ENCODE assay signal across 8 mouse cellular contexts in genomic region chr15:102051920-102052683, GRCm38 (mm10). TPM values are rescaled to one million over a fixed set of nuclear protein-coding genes. Genes with fewer than 3 reads are reported as not detected.
DNase-seq lines count a peak whose midpoint lies in the region; ATAC-seq lines count a peak whose summit lies in the region.

No protein-coding gene starts in this region.

- WGBS in embryonic facial prominence, embryonic 11.5 days = 2% methylated on average over 27 of the region's 33 CpGs
- 1% methylated on average over 28 of the region's 33 CpGs for WGBS in heart, embryonic 15.5 days
- WGBS in liver, embryonic 15.5 days (ENCODE audit: insufficient replicate concordance) = under 1% methylated on average over 33 of the region's 33 CpGs
- WGBS in neural tube, embryonic 12.5 days = under 1% methylated on average over 32 of the region's 33 CpGs

- peak overlapping the region; percentile 77 for H3K4me2 ChIP-seq in embryonic facial prominence, embryonic 11.5 days (ENCODE audit: low read depth, low read length)
- peak overlapping the region; percentile 81 for H3K4me2 ChIP-seq in heart, embryonic 15.5 days
- H3K4me2 ChIP-seq in liver, embryonic 15.5 days = peak overlapping the region; percentile 62
- peak overlapping the region; percentile 66 for H3K4me2 ChIP-seq in neural tube, embryonic 12.5 days (replicated peaks)

- no peaks in the 10 kb centered on the region for H3K4me1 ChIP-seq in embryonic facial prominence, embryonic 11.5 days (ENCODE audit: control insufficient read depth, insufficient read depth, low read length)
- H3K4me1 ChIP-seq in heart, embryonic 15.5 days (replicated peaks) = peaks cover 5% of the 10 kb centered on the region; the same call in 1 of the 2 replicates
- no peaks in the 10 kb centered on the region for H3K4me1 ChIP-seq in liver, embryonic 15.5 days (replicated peaks)
- H3K4me1 ChIP-seq in neural tube, embryonic 12.5 days = 0 out of 2 replicates have a peak, but pooled peaks cover 4% of the 10 kb centered on the region

- H3K9me3 ChIP-seq in embryonic facial prominence, embryonic 11.5 days (replicated peaks; ENCODE audit: control insufficient read depth, low read length) = no peaks in the 10 kb centered on the region
- no peaks in the 10 kb centered on the region for H3K9me3 ChIP-seq in heart, embryonic 15.5 days (replicated peaks)
- H3K9me3 ChIP-seq in liver, embryonic 15.5 days (replicated peaks) = no peaks in the 10 kb centered on the region
- H3K9me3 ChIP-seq in neural tube, embryonic 12.5 days = no peaks in the 10 kb centered on the region

- peak overlapping the region; percentile 43 for H3K27ac ChIP-seq in embryonic facial prominence, embryonic 11.5 days (replicated peaks; ENCODE audit: low read depth, low read length)
- peak overlapping the region; percentile 47 for H3K27ac ChIP-seq in heart, embryonic 15.5 days
- no peak overlapping the region for H3K27ac ChIP-seq in liver, embryonic 15.5 days (replicated peaks)
- H3K27ac ChIP-seq in neural tube, embryonic 12.5 days = no peak overlapping the region

- peak; percentile 22 to 33 for DNase-seq in cerebellum, adult 18-20 months
- peak; percentile 79 for DNase-seq in embryonic facial prominence, embryonic 11.5 days (ENCODE audit: low spot score)
- peak; percentile 77 for DNase-seq in kidney, postnatal 14 days
- peak; percentile 51 to 62 for DNase-seq in thymus, postnatal 10 days (ENCODE audit: low spot score in 2 of 2)

- H3K27me3 ChIP-seq in embryonic facial prominence, embryonic 11.5 days (ENCODE audit: control insufficient read depth, insufficient read depth, low read length) = no peaks in the 10 kb centered on the region
- H3K27me3 ChIP-seq in heart, embryonic 15.5 days = no peaks in the 10 kb centered on the region
- peaks cover 25% of the 10 kb centered on the region for H3K27me3 ChIP-seq in liver, embryonic 15.5 days
- no peaks in the 10 kb centered on the region for H3K27me3 ChIP-seq in neural tube, embryonic 12.5 days (replicated peaks)

- H3K4me3 ChIP-seq in embryonic facial prominence, embryonic 11.5 days (ENCODE audit: low read depth, low read length) = peak overlapping the region; percentile 43
- H3K4me3 ChIP-seq in heart, embryonic 15.5 days = peak overlapping the region; percentile 51
- H3K4me3 ChIP-seq in liver, embryonic 15.5 days (replicated peaks) = peak overlapping the region; percentile 46
- H3K4me3 ChIP-seq in neural tube, embryonic 12.5 days = peak overlapping the region; percentile 38

- no peak for ATAC-seq in cerebellum, adult (ENCODE audit: insufficient number of reproducible peaks, low FRiP score, low TSS enrichment)
- peak; percentile 84 for ATAC-seq in embryonic facial prominence, embryonic 11.5 days (replicated peaks; ENCODE audit: insufficient number of reproducible peaks, low FRiP score, low TSS enrichment, low read depth)
- 0 out of 2 replicates have a peak, but pooled peaks have one; percentile 27 for ATAC-seq in heart, embryonic 15.5 days (replicated peaks; ENCODE audit: insufficient number of reproducible peaks, insufficient read depth, low FRiP score, low read depth)
- peak; percentile 22 for ATAC-seq in liver, embryonic 15.5 days (ENCODE audit: insufficient read depth)
- peak; percentile 75 for ATAC-seq in neural tube, embryonic 12.5 days (ENCODE audit: low FRiP score, low read depth)

- peak overlapping the region; percentile 79 for H3K9ac ChIP-seq in embryonic facial prominence, embryonic 11.5 days (replicated peaks; ENCODE audit: low read length)
- peak overlapping the region; percentile 59 for H3K9ac ChIP-seq in heart, embryonic 15.5 days
- 0 out of 2 replicates have a peak overlapping the region, but pooled peaks have one; percentile 25 for H3K9ac ChIP-seq in liver, embryonic 15.5 days
- peak overlapping the region; percentile 48 for H3K9ac ChIP-seq in neural tube, embryonic 12.5 days

- no peaks in the 10 kb centered on the region for H3K36me3 ChIP-seq in embryonic facial prominence, embryonic 11.5 days (replicated peaks; ENCODE audit: control insufficient read depth, insufficient read depth, low read depth, low read length)
- H3K36me3 ChIP-seq in heart, embryonic 15.5 days = no peaks in the 10 kb centered on the region
- H3K36me3 ChIP-seq in liver, embryonic 15.5 days (replicated peaks) = no peaks in the 10 kb centered on the region
- no peaks in the 10 kb centered on the region for H3K36me3 ChIP-seq in neural tube, embryonic 12.5 days

RNA-seq across cellular contexts. Expression of gene Eif4b, which starts 21.5 kb away (rescaled TPM):
- polyA plus RNA-seq in embryonic facial prominence, embryonic 11.5 days (2014; fragmentation: Nextera tagmentation; extraction: Ambion mirVana) = 121 and 130 TPM in 2 replicates
- 56.5 and 71.8 TPM in 2 replicates for polyA plus RNA-seq in heart, embryonic 15.5 days (2015; fragmentation: Nextera tagmentation; extraction: Ambion mirVana)
- 43.5 and 48.3 TPM in 2 replicates for polyA plus RNA-seq in liver, embryonic 15.5 days (2015; fragmentation: Nextera tagmentation; extraction: Ambion mirVana)
- 89.2 and 92.3 TPM in 2 replicates for polyA plus RNA-seq in neural tube, embryonic 12.5 days (2016; fragmentation: Nextera tagmentation; extraction: Ambion mirVana)

RNA-seq across cellular contexts. Expression of gene Krt18, which starts 24.1 kb away (rescaled TPM):
- 57.9 and 75.1 TPM in 2 replicates for polyA plus RNA-seq in embryonic facial prominence, embryonic 11.5 days (2014; fragmentation: Nextera tagmentation; extraction: Ambion mirVana)
- 33.1 and 213 TPM in 2 replicates for polyA plus RNA-seq in heart, embryonic 15.5 days (2015; fragmentation: Nextera tagmentation; extraction: Ambion mirVana)
- polyA plus RNA-seq in liver, embryonic 15.5 days (2015; fragmentation: Nextera tagmentation; extraction: Ambion mirVana) = 107 and 121 TPM in 2 replicates
- 4.1 and 4.2 TPM in 2 replicates for polyA plus RNA-seq in neural tube, embryonic 12.5 days (2016; fragmentation: Nextera tagmentation; extraction: Ambion mirVana)

RNA-seq across cellular contexts. Expression of gene Krt8, which starts 47.8 kb away (rescaled TPM):
- 47.9 and 53.4 TPM in 2 replicates for polyA plus RNA-seq in embryonic facial prominence, embryonic 11.5 days (2014; fragmentation: Nextera tagmentation; extraction: Ambion mirVana)
- 30.3 and 197 TPM in 2 replicates for polyA plus RNA-seq in heart, embryonic 15.5 days (2015; fragmentation: Nextera tagmentation; extraction: Ambion mirVana)
- 114 and 118 TPM in 2 replicates for polyA plus RNA-seq in liver, embryonic 15.5 days (2015; fragmentation: Nextera tagmentation; extraction: Ambion mirVana)
- polyA plus RNA-seq in neural tube, embryonic 12.5 days (2016; fragmentation: Nextera tagmentation; extraction: Ambion mirVana) = 5.4 and 6.8 TPM in 2 replicates

RNA-seq across cellular contexts. Expression of gene Tns2, which starts 48.1 kb away (rescaled TPM):
- polyA plus RNA-seq in embryonic facial prominence, embryonic 11.5 days (2014; fragmentation: Nextera tagmentation; extraction: Ambion mirVana) = 14.0 and 14.4 TPM in 2 replicates
- polyA plus RNA-seq in heart, embryonic 15.5 days (2015; fragmentation: Nextera tagmentation; extraction: Ambion mirVana) = 30.9 and 31.0 TPM in 2 replicates
- polyA plus RNA-seq in liver, embryonic 15.5 days (2015; fragmentation: Nextera tagmentation; extraction: Ambion mirVana) = 4.7 and 5.4 TPM in 2 replicates
- 13.0 and 13.5 TPM in 2 replicates for polyA plus RNA-seq in neural tube, embryonic 12.5 days (2016; fragmentation: Nextera tagmentation; extraction: Ambion mirVana)

Comparison
In these comparisons a context has a peak if more than half of its experiments do, and no peak if none do; other contexts are left out.
1. DNase-seq: peak in every context shown above with its lines; median percentile 79 in embryonic facial prominence, embryonic 11.5 days; 77 in kidney, postnatal 14 days; 56 in thymus, postnatal 10 days; 28 in cerebellum, adult 18-20 months.
2. H3K27ac ChIP-seq: peak in embryonic facial prominence, embryonic 11.5 days (single experiment) and heart, embryonic 15.5 days (single experiment); none in liver, embryonic 15.5 days (single experiment) and neural tube, embryonic 12.5 days (single experiment).
3. H3K9ac ChIP-seq: peak in every context shown above with its lines; median percentile 79 in embryonic facial prominence, embryonic 11.5 days; 59 in heart, embryonic 15.5 days; 48 in neural tube, embryonic 12.5 days; 25 in liver, embryonic 15.5 days.
4. Peak in every context shown above with its lines, with median percentiles within 50 percentile points of each other: H3K4me2 ChIP-seq and H3K4me3 ChIP-seq.